Mouse (Mus musculus) heart, embryonic 10.5 days (tissue): ENCODE measurements at regions not wholly inside any gene's neighbourhood (a gene's known extent, or its start where the extent isn't known, plus 50 kb on each side); places are given as distances from the start of the nearest gene placed in this dataset.

Source experiments
- DNase-seq: peaks from one replicate; pipeline ENCODE4 v3.0.0-alpha.2; 2017; ENCODE audit warnings: low spot score
- H3K27ac ChIP-seq: fragments of 300-500 bp; sonication (generic); 2 replicates; pipeline ENCODE4 v1.5.1; 2016; ENCODE audit warnings: mild to moderate bottlenecking
- H3K27me3 ChIP-seq: fragments of 300-500 bp; sonication (generic); 2 replicates; pipeline ENCODE4 v1.6.1; 2016; ENCODE audit warnings: mild to moderate bottlenecking; ENCODE audit not compliant: poor library complexity, insufficient read depth, severe bottlenecking
- H3K36me3 ChIP-seq: fragments of 300-500 bp; sonication (generic); 2 replicates; pipeline ENCODE4 v1.6.1; 2016; ENCODE audit warnings: mild to moderate bottlenecking, moderate library complexity
- H3K4me1 ChIP-seq: fragments of 300-500 bp; sonication (generic); 2 replicates; pipeline ENCODE4 v1.6.1; 2016; ENCODE audit warnings: mild to moderate bottlenecking
- H3K4me3 ChIP-seq: fragments of 300-500 bp; sonication (generic); 2 replicates; pipeline ENCODE4 v1.5.1; 2016; ENCODE audit warnings: mild to moderate bottlenecking, moderate library complexity
- H3K9me3 ChIP-seq: fragments of 300-500 bp; sonication (generic); 2 replicates; pipeline ENCODE4 v1.6.1; 2016; ENCODE audit warnings: mild to moderate bottlenecking, moderate library complexity
- WGBS: fragments of 180-500 bp; shearing (Covaris S2); methylation state at CpG from one replicate; pipeline ENCODE4 v1.1.7; 2016; 5-methylcytosine and 5-hydroxymethylcytosine counted together

DNA sequence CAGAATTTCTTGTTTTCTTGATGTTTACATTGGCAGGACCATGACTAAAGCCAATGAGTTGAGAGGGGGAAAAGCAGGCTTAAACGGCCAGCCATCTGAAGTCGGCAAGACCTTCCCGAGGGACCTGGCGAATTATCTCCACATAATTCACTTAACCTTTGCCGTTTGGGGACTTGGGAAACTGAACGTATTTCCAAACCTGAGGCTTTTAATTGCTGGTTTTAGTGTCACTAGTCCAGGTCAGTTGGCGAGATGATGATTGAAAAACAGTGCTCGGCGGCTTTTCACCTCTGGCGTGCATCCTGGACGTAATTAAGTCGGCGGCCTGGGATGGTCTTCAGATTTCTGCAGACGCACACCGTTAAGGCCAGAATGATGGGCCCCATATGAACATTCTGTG is 66.9 kb upstream of the Atp5g3 start:
- 79% methylated on average over 15 of the region's 15 CpGs for WGBS
- Histone ChIP-seq H3K36me3 (no peaks in the 10 kb centered on the region), H3K9me3 (no peaks in the 10 kb centered on the region), H3K27me3 (no peaks in the 10 kb centered on the region), H3K4me1 (no peaks in the 10 kb centered on the region), H3K27ac (no peak overlapping the region), H3K4me3 (no peak overlapping the region)
- no peak for DNase-seq

DNA sequence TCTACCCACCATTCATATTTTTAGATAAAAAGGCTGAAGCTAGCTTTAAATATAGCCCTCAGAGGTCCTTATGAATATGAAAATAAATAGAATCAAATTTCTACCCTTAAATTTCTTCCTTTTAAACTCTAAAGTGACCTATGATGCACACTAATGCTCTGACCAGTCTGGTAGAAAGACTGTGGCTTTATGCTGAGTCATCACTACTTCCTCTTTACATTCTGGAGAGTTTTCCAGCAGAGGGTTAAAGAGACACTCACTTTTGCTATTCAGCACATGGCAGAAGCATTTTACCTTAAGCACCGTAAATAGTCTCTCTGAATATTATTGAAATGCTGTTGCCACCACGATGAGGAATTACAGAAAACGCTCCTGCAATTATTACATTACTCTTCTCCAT is 62.6 kb upstream of the Atp5g3 start:
- WGBS: 75% methylated on average over 3 of the region's 3 CpGs
- H3K27ac ChIP-seq: no peak overlapping the region
- H3K27me3 ChIP-seq: peaks cover 8% of the 10 kb centered on the region; the same call in 1 of the 2 replicates
- H3K4me3 ChIP-seq: no peak overlapping the region
- H3K9me3 ChIP-seq: no peaks in the 10 kb centered on the region
- H3K36me3 ChIP-seq: no peaks in the 10 kb centered on the region
- DNase-seq: no peak
- no peaks in the 10 kb centered on the region for H3K4me1 ChIP-seq

DNA sequence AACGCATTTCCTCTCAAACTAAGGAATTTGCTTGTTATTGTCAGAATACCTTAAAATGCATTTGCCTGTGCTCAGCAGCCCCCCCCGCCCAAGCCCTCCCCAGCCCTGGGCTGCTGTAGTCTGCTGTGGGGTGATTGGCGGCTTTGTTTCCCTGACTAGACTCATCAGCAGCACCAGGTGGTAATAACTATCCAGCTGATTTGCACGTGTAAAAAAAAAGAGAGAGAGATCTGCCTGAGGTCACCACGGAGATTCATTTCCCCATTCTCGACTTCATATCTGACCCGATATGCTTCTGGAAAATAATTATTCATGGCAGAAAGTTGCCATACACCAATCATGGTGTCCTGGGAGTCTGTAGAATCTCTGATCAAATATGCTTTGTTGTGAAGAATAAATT is 56.5 kb upstream of the Atp5g3 start:
- Histone ChIP-seq H3K9me3 (no peaks in the 10 kb centered on the region), H3K27ac (no peak overlapping the region), H3K4me3 (no peak overlapping the region), H3K36me3 (no peaks in the 10 kb centered on the region), H3K27me3 (peaks cover 8% of the 10 kb centered on the region; the same call in 1 of the 2 replicates), H3K4me1 (no peaks in the 10 kb centered on the region)
- no peak for DNase-seq
- WGBS: 78% methylated on average over 7 of the region's 7 CpGs

DNA sequence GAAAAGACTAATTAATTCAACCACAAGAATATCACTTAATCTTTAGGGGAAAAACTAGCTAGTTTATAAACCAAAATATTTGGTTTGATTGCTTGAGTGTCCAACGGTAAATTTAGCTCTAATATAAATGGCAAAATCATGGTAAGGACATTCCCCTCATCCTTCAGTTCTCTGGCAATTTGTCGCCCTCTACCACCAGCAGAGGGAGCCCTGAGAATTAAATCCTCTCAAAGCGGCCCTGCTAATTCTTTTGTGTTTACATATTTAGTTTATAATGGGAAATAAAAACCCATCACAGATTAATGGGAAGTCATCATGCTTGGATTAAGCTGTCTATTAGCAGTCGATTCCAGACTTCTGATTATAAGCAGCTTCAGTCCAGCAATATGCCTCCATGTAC is 54.5 kb upstream of the Atp5g3 start:
- WGBS: 21% methylated on average over 4 of the region's 4 CpGs
- Histone ChIP-seq H3K4me3 (no peak overlapping the region), H3K27ac (no peak overlapping the region), H3K4me1 (no peaks in the 10 kb centered on the region), H3K9me3 (no peaks in the 10 kb centered on the region), H3K27me3 (peaks cover under 1% of the 10 kb centered on the region; the same call in 1 of the 2 replicates), H3K36me3 (no peaks in the 10 kb centered on the region)
- no peak for DNase-seq
